Mouse (Mus musculus) WW6 (cell line): Measurements from ENCODE around the gene Samd10.

ENCODE experiments used
- DNase-seq: peaks from one replicate; pipeline ENCODE4 v3.0.0-alpha.2; 2013; ENCODE audit warnings: low read depth, low spot score

Gene Samd10

DNA sequence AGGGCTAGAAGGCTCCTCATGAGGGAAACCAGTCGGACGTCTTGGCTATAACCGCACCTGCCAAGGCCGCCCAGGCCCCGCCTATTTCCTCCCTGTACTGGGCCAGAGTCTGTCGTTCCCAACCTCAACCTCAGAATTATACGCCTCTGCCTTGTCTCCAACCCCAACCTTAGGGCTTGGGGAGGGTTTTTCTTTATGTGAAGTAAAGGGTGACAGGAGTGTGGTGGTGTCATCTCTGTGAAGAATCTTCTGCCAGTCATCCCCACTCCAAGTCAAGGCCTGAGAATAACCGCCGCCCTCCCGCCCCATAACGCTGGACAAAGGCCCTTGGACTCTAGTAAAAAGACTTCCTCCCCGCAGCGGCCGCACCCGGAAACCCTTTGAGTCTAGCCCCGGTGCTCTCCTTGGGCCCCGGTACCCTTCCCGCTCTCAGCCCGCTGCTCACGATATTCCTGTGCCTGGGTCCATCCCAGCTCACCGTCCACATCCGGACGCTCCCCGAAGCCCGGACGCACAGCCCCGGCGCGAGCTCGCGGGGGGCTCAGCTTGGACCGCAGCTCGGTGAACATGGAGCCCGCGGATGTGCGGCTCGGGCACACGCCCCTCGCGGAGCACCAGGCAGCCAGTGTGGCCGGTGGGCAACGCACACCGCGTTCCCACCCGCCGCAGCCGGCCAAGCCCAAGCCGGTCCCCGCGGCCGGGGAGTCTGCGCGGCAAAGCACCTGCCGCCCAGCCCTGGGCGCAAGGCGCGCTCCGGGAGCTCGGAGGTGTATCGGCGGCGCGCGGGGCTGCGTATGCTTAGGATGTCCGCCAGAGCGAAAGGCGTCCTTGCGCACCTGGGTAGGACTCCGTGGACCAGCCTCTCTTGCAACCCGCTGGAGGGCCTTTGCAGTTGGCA lies at the start of gene Samd10:
TSS of gene Samd10 (minus strand) at position 759 of the 898 bp plus-strand sequence.
- no peak for DNase-seq

DNA sequence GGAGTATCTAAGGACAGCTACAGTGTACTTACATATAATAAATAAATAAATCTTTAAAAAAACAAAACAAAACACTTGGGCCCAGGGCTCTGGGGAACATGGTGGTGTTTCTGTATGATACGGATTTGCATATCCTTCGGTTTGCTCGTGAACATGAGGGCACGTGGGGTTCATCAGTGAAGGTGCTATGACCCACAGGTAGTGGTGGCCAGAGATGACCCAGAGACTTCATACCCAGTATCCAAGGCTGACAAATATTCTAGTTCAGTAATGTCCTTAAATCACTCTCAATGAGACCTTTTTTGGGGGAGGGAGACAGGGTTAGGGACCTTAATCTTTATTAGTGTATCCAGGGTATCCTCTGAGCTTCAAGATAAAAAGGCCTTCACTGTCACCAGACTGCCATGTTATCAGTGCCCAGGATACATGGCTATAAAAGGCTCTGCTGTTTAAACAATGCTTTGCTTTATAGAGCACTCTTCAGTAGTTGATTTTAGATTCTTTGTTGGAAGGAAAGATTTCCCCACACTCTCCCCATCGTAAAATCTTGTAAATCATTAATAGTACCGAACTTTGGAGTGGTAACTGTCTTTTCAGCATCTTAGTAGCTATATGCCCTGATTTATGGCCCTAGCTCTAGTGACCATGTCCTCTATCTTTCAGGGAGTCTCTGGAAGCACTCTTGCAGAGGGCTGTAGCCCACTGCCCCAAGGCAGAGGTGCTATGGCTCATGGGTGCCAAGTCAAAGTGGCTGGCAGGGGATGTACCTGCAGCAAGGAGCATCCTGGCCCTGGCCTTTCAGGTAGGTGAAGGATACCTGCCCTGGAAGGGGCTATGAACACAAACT lies 47.8 kb upstream of the Samd10 start:
- DNase-seq, result no peak

GRCm38 (mm10) chr2:181645666-181646065 lies 46.7 kb upstream of the Samd10 start:
- DNase-seq, result no peak

- peak; percentile 13 for DNase-seq
Observed at GRCm38 (mm10) chr2:181644361-181644760, 45.3 kb upstream of the Samd10 start.

DNA sequence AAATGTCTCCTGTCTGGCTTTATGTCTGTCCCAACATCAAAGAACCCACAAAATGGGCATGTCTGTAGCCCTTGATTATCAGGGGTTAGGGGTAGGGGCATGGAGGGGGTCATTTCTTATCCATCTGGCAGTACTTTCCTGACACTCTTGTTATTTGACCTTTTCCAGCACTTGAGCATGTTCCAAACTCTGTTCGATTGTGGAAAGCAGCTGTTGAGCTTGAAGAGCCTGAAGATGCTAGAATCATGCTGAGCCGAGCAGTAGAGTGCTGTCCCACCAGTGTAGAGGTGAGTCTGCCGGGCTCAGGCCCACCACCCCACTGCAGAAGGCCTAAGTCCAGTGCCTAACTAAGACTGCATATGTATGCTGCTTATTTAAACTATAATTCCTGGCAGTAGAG lies 36.9 kb upstream of the Samd10 start:
- DNase-seq, result no peak

GRCm38 (mm10) chr2:181632624-181633023 lies 33.6 kb upstream of the Samd10 start:
- no peak for DNase-seq

DNA sequence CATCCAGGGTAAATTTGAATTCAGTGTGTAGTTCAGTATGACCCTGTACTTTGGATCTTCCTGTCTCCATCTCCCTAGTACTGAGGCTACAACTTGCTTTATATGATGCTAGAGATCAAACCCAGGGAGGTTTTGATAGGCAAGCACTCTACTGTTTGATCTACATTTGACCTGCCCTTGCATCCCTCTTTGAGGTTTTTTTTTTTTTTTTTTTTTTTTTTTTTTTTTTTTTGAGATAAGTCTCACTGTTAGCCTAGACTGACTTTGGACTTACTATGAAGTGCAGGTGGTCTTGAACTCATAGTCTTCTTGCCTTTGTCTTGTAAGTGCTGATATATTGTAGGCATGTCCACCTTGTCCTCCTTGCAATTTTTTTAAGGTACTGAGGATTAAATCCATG lies 29.5 kb upstream of the Samd10 start:
- no peak for DNase-seq

DNA sequence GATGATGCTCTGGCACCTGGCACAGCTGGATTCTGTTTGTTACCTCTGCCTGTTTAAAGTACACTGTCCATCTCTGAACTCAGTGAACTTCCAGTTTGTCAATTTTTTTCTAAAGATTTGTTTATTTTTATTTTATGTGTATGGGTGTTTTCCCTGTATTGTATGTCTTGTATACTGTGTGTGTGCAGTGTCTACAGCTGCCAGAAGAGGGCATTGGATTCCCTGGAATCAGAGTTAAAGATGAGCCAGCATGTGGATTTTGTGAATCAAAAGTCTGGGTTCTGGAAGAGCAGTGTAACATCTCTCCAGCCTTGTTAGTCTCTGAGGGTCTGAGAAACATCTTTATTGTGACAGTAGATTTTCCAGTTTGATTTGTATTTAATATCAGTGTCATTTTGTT lies 24.4 kb upstream of the Samd10 start:
- DNase-seq, result no peak

GRCm38 (mm10) chr2:181618761-181619495 lies 19.9 kb upstream of the Samd10 start:
- no peak for DNase-seq

DNA sequence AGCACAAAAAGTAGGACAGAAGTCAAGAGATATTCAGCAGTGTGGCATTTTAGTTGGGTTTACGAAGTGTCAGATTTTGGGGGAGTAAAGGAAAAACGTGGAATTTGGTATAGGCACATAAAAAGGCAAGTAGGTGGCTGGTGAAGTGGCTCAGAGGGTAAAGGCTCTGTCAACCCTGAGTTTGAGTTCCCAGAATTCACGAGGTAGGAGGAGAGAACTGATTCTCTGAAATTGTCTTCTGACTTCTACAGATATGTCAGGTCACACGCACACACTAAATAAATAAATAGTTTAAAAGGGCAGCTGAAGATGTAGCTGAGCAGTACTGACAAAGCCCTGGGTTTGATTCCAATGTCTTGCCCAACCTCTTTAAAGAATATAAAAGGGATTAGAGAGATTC lies 3.4 kb upstream of the Samd10 start:
- no peak for DNase-seq

DNA sequence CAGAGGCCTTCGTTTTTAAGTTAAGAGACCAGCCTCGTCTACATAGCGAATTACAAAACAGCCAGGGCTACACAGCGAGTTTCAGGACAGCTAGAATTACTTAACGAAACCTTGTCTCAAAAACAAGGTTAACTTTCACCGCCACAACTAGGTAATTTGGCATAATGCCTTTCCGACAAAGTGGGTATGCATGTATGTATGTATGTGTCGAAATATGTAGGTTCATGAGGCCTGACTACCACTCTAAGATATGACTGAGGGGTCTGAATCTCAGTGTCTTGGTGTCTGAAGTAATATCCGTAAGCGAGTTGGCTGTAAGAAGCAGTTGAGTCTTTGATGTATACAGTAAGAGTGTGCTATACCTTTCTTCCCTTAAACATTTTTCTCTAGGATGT lies 2.7 kb upstream of the Samd10 start:
- no peak for DNase-seq

- DNase-seq, result peak; percentile 93
Observed at GRCm38 (mm10) chr2:181600828-181601750, 2.1 kb upstream of the Samd10 start.

- DNase-seq, result no peak
Observed at GRCm38 (mm10) chr2:181600226-181600758, 1.3 kb upstream of the Samd10 start.

- DNase-seq, result no peak
Observed at GRCm38 (mm10) chr2:181597378-181598061, 1.5 kb downstream of the Samd10 start.

- DNase-seq, result no peak
Observed at GRCm38 (mm10) chr2:181596221-181596960, 2.6 kb downstream of the Samd10 start.

- no peak for DNase-seq
Observed at GRCm38 (mm10) chr2:181594946-181595696, 3.9 kb downstream of the Samd10 start.

- DNase-seq, result no peak
Observed at GRCm38 (mm10) chr2:181593937-181594336, 5.1 kb downstream of the Samd10 start.

DNA sequence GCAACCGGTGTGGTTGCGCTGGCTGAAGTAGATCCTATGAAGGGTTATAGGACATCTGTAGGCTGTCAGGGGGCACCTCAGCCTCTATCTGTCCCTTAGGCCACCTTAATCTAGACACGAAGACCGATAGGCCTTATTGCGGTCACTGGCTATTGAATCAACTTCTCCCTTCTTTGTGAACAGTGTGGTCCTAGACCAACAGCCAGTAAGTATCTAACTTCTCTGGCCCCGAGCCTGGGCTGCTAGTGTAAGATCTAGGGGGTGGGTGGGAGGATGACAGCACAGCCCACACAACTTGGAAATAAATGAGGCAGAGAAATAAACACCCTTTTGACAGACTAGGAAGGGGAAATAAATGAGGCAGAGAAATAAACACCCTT lies 6.0 kb downstream of the Samd10 start:
- no peak for DNase-seq
